Mouse (Mus musculus) forebrain, embryonic 10.5 days (tissue): Measurements from ENCODE around the gene Rnf25. TPM values are rescaled to one million over a fixed set of nuclear protein-coding genes. Genes with fewer than 3 reads are reported as not detected.

ENCODE experiments used
- DNase-seq: peaks from one replicate; pipeline ENCODE4 v3.0.0-alpha.2; 2017; ENCODE audit warnings: low spot score; ENCODE audit errors: extremely low spot score
- H3K27ac ChIP-seq: fragments of 300-500 bp; sonication (generic); 2 replicates; pipeline ENCODE4 v1.5.1; 2016; ENCODE audit warnings: mild to moderate bottlenecking
- H3K27me3 ChIP-seq: fragments of 300-500 bp; sonication (generic); 2 replicates; pipeline ENCODE4 v1.6.1; 2016; ENCODE audit warnings: mild to moderate bottlenecking; ENCODE audit not compliant: poor library complexity, severe bottlenecking
- H3K36me3 ChIP-seq: fragments of 300-500 bp; sonication (generic); replicated peaks from 2 replicates; pipeline ENCODE4 v1.6.1; 2016; ENCODE audit warnings: mild to moderate bottlenecking, moderate library complexity
- H3K4me1 ChIP-seq: fragments of 300-500 bp; sonication (generic); 2 replicates; pipeline ENCODE4 v1.6.1; 2016
- H3K4me3 ChIP-seq: fragments of 300-500 bp; sonication (generic); 2 replicates; pipeline ENCODE4 v1.5.1; 2016; ENCODE audit warnings: mild to moderate bottlenecking, moderate library complexity
- H3K9me3 ChIP-seq: fragments of 300-500 bp; sonication (generic); 2 replicates; pipeline ENCODE4 v1.6.1; 2016; ENCODE audit warnings: mild to moderate bottlenecking, moderate library complexity
- WGBS: fragments of 180-500 bp; shearing (Covaris S2); methylation state at CpG from one replicate; pipeline ENCODE4 v1.1.7; 2016; 5-methylcytosine and 5-hydroxymethylcytosine counted together
- microRNA-seq: library from miRNA; unstranded; fragments of <30 nt; microRNA quantifications from one replicate; pipeline ENCODE4, GENCODE M21; 2017
- polyA plus RNA-seq: library from polyadenylated mRNA; unstranded; fragments of >200 nt; fragmentation: Nextera tagmentation; extraction: Ambion mirVana; gene quantifications from 2 replicates; pipeline ENCODE4 v1.2.1, GENCODE M21; 2016

The Rnf25 gene
- polyA plus RNA-seq, 1 experiment from 2014 or later = 40.0 TPM

DNA sequence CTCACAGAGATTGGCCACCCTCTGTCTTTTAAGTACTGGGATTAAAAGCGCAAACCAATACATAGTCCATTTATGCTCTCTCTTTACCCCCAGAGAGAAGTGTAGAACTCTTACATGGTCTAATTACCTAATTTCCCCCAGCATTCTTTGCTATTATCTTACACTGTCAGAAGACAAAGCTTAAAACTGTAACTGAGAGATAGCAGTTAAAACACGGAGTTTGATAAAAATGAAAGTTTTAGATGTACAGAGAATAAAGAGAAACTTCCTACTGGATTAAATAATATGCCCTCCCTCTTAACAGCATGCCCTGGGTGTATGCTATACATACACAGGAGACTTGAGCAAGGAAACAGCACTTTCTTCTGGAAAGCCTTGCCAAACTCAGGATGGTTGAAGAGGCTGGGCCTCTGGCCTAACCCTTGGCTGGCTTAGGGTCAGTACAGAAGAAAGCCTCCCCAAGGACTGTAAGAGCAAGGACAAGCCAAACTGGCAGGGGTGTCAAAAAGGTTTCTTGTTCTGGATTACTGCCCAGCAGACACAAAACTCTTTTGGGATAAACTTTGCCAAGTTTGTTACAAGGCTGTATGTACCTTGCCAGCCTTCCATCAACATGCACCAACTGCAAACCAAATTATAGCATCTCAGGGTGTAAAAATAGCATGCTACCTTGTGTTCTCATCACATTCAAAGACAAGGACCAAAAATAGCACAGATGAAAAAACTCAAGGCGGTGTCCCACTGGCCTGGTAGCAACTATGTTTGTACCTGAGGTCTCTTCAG is 16.4 kb downstream of the Rnf25 start:
- H3K4me1 ChIP-seq = peaks cover 30% of the 10 kb centered on the region
- H3K36me3 ChIP-seq = peaks cover 51% of the 10 kb centered on the region
- WGBS = 97% methylated on average over 3 of the region's 3 CpGs
- H3K27me3 ChIP-seq = no peaks in the 10 kb centered on the region
- H3K9me3 ChIP-seq = no peaks in the 10 kb centered on the region
- DNase-seq = no peak
- no peak overlapping the region for H3K27ac ChIP-seq
- H3K4me3 ChIP-seq = no peak overlapping the region

DNA sequence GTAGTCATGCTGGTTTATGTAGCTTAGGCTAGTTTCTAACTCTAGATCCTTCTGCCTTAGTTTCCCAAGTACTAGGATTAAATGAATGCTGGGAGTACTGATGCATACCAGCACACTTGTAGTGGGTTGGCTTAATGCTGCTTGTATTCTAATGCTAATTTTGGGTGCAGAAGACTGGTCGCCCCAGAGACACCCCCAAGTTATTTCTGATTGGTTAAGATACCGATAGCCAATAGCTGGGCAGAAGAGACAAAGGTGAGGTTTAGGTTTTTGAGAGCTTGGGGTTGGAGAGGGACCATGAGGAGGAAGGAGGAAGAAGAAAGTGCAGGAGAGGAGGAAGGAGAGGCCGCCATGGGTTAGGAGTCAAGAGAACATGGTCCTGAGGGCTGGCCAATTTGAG is 18.6 kb downstream of the Rnf25 start:
- Histone ChIP-seq H3K4me1 (peaks cover 17% of the 10 kb centered on the region), H3K4me3 (no peak overlapping the region), H3K27me3 (no peaks in the 10 kb centered on the region), H3K27ac (no peak overlapping the region), H3K9me3 (no peaks in the 10 kb centered on the region), H3K36me3 (peaks cover 66% of the 10 kb centered on the region)
- 79% methylated on average over 3 of the region's 3 CpGs for WGBS
- no peak for DNase-seq

- Histone ChIP-seq H3K36me3 (peaks cover 99% of the 10 kb centered on the region), H3K4me3 (no peak overlapping the region), H3K4me1 (no peaks in the 10 kb centered on the region), H3K27me3 (no peaks in the 10 kb centered on the region), H3K27ac (no peak overlapping the region), H3K9me3 (no peaks in the 10 kb centered on the region)
- WGBS = 91% methylated on average over 29 of the region's 29 CpGs
- DNase-seq = no peak
Measured at GRCm38 (mm10) chr1:74569739-74570719, 31.2 kb downstream of the Rnf25 start.

GRCm38 (mm10) chr1:74565834-74566233 is 35.4 kb downstream of the Rnf25 start:
- H3K4me1 ChIP-seq = no peaks in the 10 kb centered on the region
- DNase-seq = no peak
- WGBS = 86% methylated on average over 6 of the region's 6 CpGs
- peaks cover 82% of the 10 kb centered on the region for H3K36me3 ChIP-seq
- no peak overlapping the region for H3K27ac ChIP-seq
- no peak overlapping the region for H3K4me3 ChIP-seq
- no peaks in the 10 kb centered on the region for H3K27me3 ChIP-seq
- H3K9me3 ChIP-seq = no peaks in the 10 kb centered on the region

- no peak for DNase-seq
- Histone ChIP-seq H3K4me1 (no peaks in the 10 kb centered on the region), H3K36me3 (peaks cover 16% of the 10 kb centered on the region), H3K9me3 (no peaks in the 10 kb centered on the region), H3K27ac (no peak overlapping the region), H3K4me3 (no peak overlapping the region), H3K27me3 (no peaks in the 10 kb centered on the region)
- WGBS = 85% methylated on average over 5 of the region's 5 CpGs
Measured at GRCm38 (mm10) chr1:74559061-74559460, 42.1 kb downstream of the Rnf25 start.

DNA sequence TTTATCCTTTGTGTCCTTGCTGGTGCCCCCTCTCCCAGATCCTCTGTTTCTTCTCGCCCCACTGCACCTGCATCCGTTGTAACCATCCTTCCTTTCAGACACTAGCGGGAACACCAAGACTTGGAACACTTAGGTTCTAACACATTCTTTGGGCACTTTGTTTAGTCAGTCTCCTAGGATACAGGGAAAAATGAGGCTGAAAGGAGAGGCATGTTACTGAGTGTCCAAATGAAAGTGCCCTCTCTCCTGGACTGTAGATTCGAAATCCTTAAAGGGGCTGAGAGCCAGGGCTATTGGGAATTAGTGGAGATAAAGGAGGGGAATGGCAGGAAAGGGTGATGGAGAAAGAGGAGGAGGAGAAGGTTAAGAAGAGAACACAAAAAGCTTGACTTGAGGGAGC is 57.0 kb downstream of the Rnf25 start, which contains the start of gene Usp37:
Gene Usp37, minus strand, starts transcription at position 101 of the 400 bp plus-strand sequence.
- H3K4me1 ChIP-seq = peaks cover 25% of the 10 kb centered on the region
- 65% methylated on average over 4 of the region's 4 CpGs for WGBS
- no peaks in the 10 kb centered on the region for H3K27me3 ChIP-seq
- DNase-seq = no peak
- peak within 1 kb of the TSS; percentile 24; the same call in 1 of the 2 replicates for H3K4me3 ChIP-seq
- no peaks in the 10 kb centered on the region for H3K9me3 ChIP-seq
- H3K36me3 ChIP-seq = no peaks in the 10 kb centered on the region
- no peak within 1 kb of the TSS for H3K27ac ChIP-seq

Small RNA genes within 50 kb of the gene (microRNA-seq; reads per million reads assigned to microRNA genes)
- gene Gm25035 = not detected

Other genes with a start within 250 kb of the Rnf25 start
- gene Catip, start 239.3 kb downstream of the Rnf25 start, polyA plus RNA-seq = 0.12 and 0.34 TPM in 2 replicates
- gene Slc11a1, start 226.2 kb downstream of the Rnf25 start, polyA plus RNA-seq = 2.7 and 2.9 TPM in 2 replicates
- 38.0 and 38.2 TPM in 2 replicates for gene Ctdsp1, start 209.9 kb downstream of the Rnf25 start, polyA plus RNA-seq
- gene Vil1, start 192.0 kb downstream of the Rnf25 start, polyA plus RNA-seq = 0.12 and 0.17 TPM in 2 replicates
- 112 TPM in 2 replicates for gene Cnot9, start 95.3 kb downstream of the Rnf25 start, polyA plus RNA-seq
- gene Plcd4, start 58.5 kb downstream of the Rnf25 start, polyA plus RNA-seq = 0.90 and 1.1 TPM in 2 replicates
- 53.2 TPM in 2 replicates for gene Usp37, start 57.1 kb downstream of the Rnf25 start, polyA plus RNA-seq
- gene Zfp142, start 13.2 kb downstream of the Rnf25 start, polyA plus RNA-seq = 9.7 and 10.8 TPM in 2 replicates
- gene Bcs1l, start 13.1 kb downstream of the Rnf25 start, polyA plus RNA-seq = 16.8 and 18.1 TPM in 2 replicates
- 12.0 and 17.6 TPM in 2 replicates for gene Stk36, start within 50 bp of the Rnf25 start, polyA plus RNA-seq
- 54.9 and 58.0 TPM in 2 replicates for gene Ttll4, start 60.3 kb upstream of the Rnf25 start, polyA plus RNA-seq
- 10.4 and 11.5 TPM in 2 replicates for gene Cyp27a1, start 112.2 kb upstream of the Rnf25 start, polyA plus RNA-seq
- 0.20 TPM in 1 of 2 replicates, not detected in the other for gene Prkag3, start 147.8 kb upstream of the Rnf25 start, polyA plus RNA-seq
- gene Wnt6, start 170.5 kb upstream of the Rnf25 start, polyA plus RNA-seq = 9.1 and 10.6 TPM in 2 replicates
- gene Wnt10a, start 190.1 kb upstream of the Rnf25 start, polyA plus RNA-seq = 0.65 and 0.92 TPM in 2 replicates